Mouse (Mus musculus): ENCODE results near the gene 2610318N02Rik. TPM values are rescaled to one million over a fixed set of nuclear protein-coding genes. Genes with fewer than 3 reads are reported as not detected.

Gene 2610318N02Rik
- polyA plus RNA-seq, 1 experiment from 2014 or later: 18.1 TPM

DNA sequence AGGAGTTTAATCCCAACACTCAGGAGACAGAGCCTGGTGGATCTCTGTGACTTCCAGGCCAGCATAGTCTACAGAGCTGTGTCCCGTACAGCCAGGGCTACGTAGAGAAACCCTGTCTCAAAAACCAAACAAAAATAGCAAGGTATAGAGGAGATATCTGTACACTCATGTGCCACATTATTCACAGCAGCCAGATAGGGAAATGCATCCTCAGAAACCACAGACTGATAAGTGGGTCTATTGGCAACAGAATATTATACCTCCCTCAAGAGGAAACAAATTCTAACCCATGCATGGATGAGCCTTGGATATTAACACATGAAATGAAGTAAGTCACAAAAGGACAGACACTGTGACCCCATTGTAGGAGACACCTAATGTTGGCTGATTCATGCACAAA is 57.4 kb downstream of the 2610318N02Rik start:
- H3K4me2 ChIP-seq (ENCODE audit: low read length): no peak overlapping the region
- no peak overlapping the region for H3K9ac ChIP-seq (ENCODE audit: low read length)
- H3K36me3 ChIP-seq (ENCODE audit: control insufficient read depth, insufficient read depth, low read length): no peaks in the 10 kb centered on the region
- H3K27me3 ChIP-seq (ENCODE audit: control insufficient read depth, insufficient read depth, low read length): no peaks in the 10 kb centered on the region
- WGBS: 72% methylated on average over 2 of the region's 2 CpGs
- H3K27ac ChIP-seq (replicated peaks in 1 of 2; ENCODE audit: control insufficient read depth in 1 of 2, insufficient read depth in 1 of 2, low read depth in 2 of 2, low read length in 2 of 2): no peak overlapping the region
- H3K4me3 ChIP-seq (ENCODE audit: control insufficient read depth in 1 of 2, insufficient read depth in 1 of 2, low read depth in 1 of 2, low read length in 2 of 2): no peak overlapping the region
- peaks cover 0 to 4% of the 10 kb centered on the region in 2 experiments; a peak in 2 of 4 replicates for H3K4me1 ChIP-seq (ENCODE audit: control insufficient read depth in 2 of 2, insufficient read depth in 2 of 2, low read length in 2 of 2)
- no peak for ATAC-seq (ENCODE audit: insufficient number of reproducible peaks, insufficient read depth, low FRiP score, low read depth)
- H3K9me3 ChIP-seq (ENCODE audit: control insufficient read depth, low read length): no peaks in the 10 kb centered on the region

MicroRNA genes within 50 kb of the gene (microRNA counts, 519-probe panel; counts per million panel counts)
- microRNA mmu-miR-130b (6,464 counts per million, percentile 90 among the panel's probes with 10 or more counts), microRNA mmu-miR-301b (322 counts per million, percentile 70 among the panel's probes with 10 or more counts)

Small RNA genes within 50 kb of the gene (microRNA-seq; reads per million reads assigned to microRNA genes)
- 4,337 reads per million, percentile 91 among the genes with 10 or more reads in this experiment for gene Mir130b
- 81.9 reads per million, percentile 50 among the genes with 10 or more reads in this experiment for gene Mir301b

Other genes starting within 250 kb of the 2610318N02Rik start
- gene Ppm1f, start 228.7 kb downstream of the 2610318N02Rik start, polyA plus RNA-seq (2014; fragmentation: Nextera tagmentation; extraction: Ambion mirVana): 18.6 and 19.9 TPM in 2 replicates
- 154 and 162 TPM in 2 replicates for gene Mapk1, start 141.8 kb downstream of the 2610318N02Rik start, polyA plus RNA-seq (2014; fragmentation: Nextera tagmentation; extraction: Ambion mirVana)
- gene Ypel1, start 55.5 kb downstream of the 2610318N02Rik start, polyA plus RNA-seq (2014; fragmentation: Nextera tagmentation; extraction: Ambion mirVana): 15.9 and 18.9 TPM in 2 replicates
- 97.6 and 107 TPM in 2 replicates for gene Ppil2, start 13.9 kb downstream of the 2610318N02Rik start, polyA plus RNA-seq (2014; fragmentation: Nextera tagmentation; extraction: Ambion mirVana)
- gene Sdf2l1, start 7.2 kb upstream of the 2610318N02Rik start, polyA plus RNA-seq (2014; fragmentation: Nextera tagmentation; extraction: Ambion mirVana): 26.4 and 32.4 TPM in 2 replicates
- gene Ydjc, start 19.5 kb upstream of the 2610318N02Rik start, polyA plus RNA-seq (2014; fragmentation: Nextera tagmentation; extraction: Ambion mirVana): 3.9 and 5.3 TPM in 2 replicates
- 0.11 and 0.23 TPM in 2 replicates for gene Ccdc116, start 22.1 kb upstream of the 2610318N02Rik start, polyA plus RNA-seq (2014; fragmentation: Nextera tagmentation; extraction: Ambion mirVana)
- 276 and 285 TPM in 2 replicates for gene Ube2l3, start 77.5 kb upstream of the 2610318N02Rik start, polyA plus RNA-seq (2014; fragmentation: Nextera tagmentation; extraction: Ambion mirVana)
- gene Rimbp3, start 83.4 kb upstream of the 2610318N02Rik start, polyA plus RNA-seq (2014; fragmentation: Nextera tagmentation; extraction: Ambion mirVana): 0.15 and 0.20 TPM in 2 replicates
- gene Hic2, start 108.4 kb upstream of the 2610318N02Rik start, polyA plus RNA-seq (2014; fragmentation: Nextera tagmentation; extraction: Ambion mirVana): 2.7 and 3.0 TPM in 2 replicates
- 7.2 and 7.3 TPM in 2 replicates for gene Tmem191c, start 150.9 kb upstream of the 2610318N02Rik start, polyA plus RNA-seq (2014; fragmentation: Nextera tagmentation; extraction: Ambion mirVana)
- gene Serpind1, start 206.2 kb upstream of the 2610318N02Rik start, polyA plus RNA-seq (2014; fragmentation: Nextera tagmentation; extraction: Ambion mirVana): 0.66 and 0.75 TPM in 2 replicates